Mouse (Mus musculus): ENCODE data around the gene Nsd1. TPM values are rescaled to one million over a fixed set of nuclear protein-coding genes. Genes with fewer than 3 reads are reported as not detected.

The Nsd1 gene
- total RNA-seq, 2 experiments from 2014 or later = 51.8 to 51.9 TPM

- peak; percentile 85 to 87 for DNase-seq
Measured at GRCm38 (mm10) chr13:55329683-55330566, 120.3 kb downstream of the Nsd1 start, which contains the start of gene Mxd3. Mxd3 (minus strand) TSS chr13:55329823.

GRCm38 (mm10) chr13:55330567-55331400, 121.2 kb downstream of the Nsd1 start:
- no peak for DNase-seq

GRCm38 (mm10) chr13:55332331-55332730, 122.7 kb downstream of the Nsd1 start:
- no peak for DNase-seq

GRCm38 (mm10) chr13:55335701-55336100, 126.1 kb downstream of the Nsd1 start:
- DNase-seq = no peak

GRCm38 (mm10) chr13:55337341-55337975, 127.9 kb downstream of the Nsd1 start:
- no peak for DNase-seq

GRCm38 (mm10) chr13:55338131-55339054, 128.8 kb downstream of the Nsd1 start:
- DNase-seq = no peak

GRCm38 (mm10) chr13:55339259-55339658, 129.7 kb downstream of the Nsd1 start:
- DNase-seq = no peak

- no peak for DNase-seq
Measured at GRCm38 (mm10) chr13:55342469-55342868, 132.9 kb downstream of the Nsd1 start.

- no peak for DNase-seq
Measured at GRCm38 (mm10) chr13:55344286-55344685, 134.7 kb downstream of the Nsd1 start.

- DNase-seq = no peak
Measured at GRCm38 (mm10) chr13:55346745-55347144, 137.2 kb downstream of the Nsd1 start.

- no peak for DNase-seq
Measured at GRCm38 (mm10) chr13:55361145-55361544, 151.6 kb downstream of the Nsd1 start.

- no peak for DNase-seq
Measured at GRCm38 (mm10) chr13:55361974-55362452, 152.4 kb downstream of the Nsd1 start.

GRCm38 (mm10) chr13:55362453-55363060, 153.0 kb downstream of the Nsd1 start, which contains the start of gene Lman2:
Lman2 (minus strand) TSS chr13:55362783.
- DNase-seq = peak; percentile 97 to 99

Other genes with a start within 250 kb of the Nsd1 start
- under 1 TPM; 0.57 to 0.67 TPM for gene Hk3, start 188.4 kb upstream of the Nsd1 start, total RNA-seq (2021)
- 10 to 100 TPM; 16.7 to 17.0 TPM for gene Uimc1, start 109.5 kb upstream of the Nsd1 start, total RNA-seq (2021)
- gene Zfp346, start 104.5 kb upstream of the Nsd1 start, total RNA-seq (2021) = 10 to 100 TPM; 16.6 to 18.0 TPM
- gene Gm17617, start 76.2 kb upstream of the Nsd1 start, total RNA-seq (2021) = not detected
- under 1 TPM; 0.28 to 0.30 TPM for gene Fgfr4, start 57.1 kb upstream of the Nsd1 start, total RNA-seq (2021)
- gene Prelid1, start 110.7 kb downstream of the Nsd1 start, total RNA-seq (2021) = 10 to 100 TPM; 40.4 to 47.3 TPM
- gene Rab24, start 112.2 kb downstream of the Nsd1 start, total RNA-seq (2021) = 10 to 100 TPM; 35.2 to 38.0 TPM
- gene Mxd3, start 120.0 kb downstream of the Nsd1 start, total RNA-seq (2021) = under 1 TPM; 0.21 to 0.37 TPM
- gene Lman2, start 153.0 kb downstream of the Nsd1 start, total RNA-seq (2021) = 10 to 100 TPM; 46.7 to 51.6 TPM
- 1 to 10 TPM in 1 of 2 experiments, under 1 TPM in 1; 0.57 to 1.5 TPM for gene Rgs14, start 159.9 kb downstream of the Nsd1 start, total RNA-seq (2021)
- gene Slc34a1, start 188.4 kb downstream of the Nsd1 start, total RNA-seq (2021) = not detected
- not detected for gene Pfn3, start 205.4 kb downstream of the Nsd1 start, total RNA-seq (2021)
- gene F12, start 217.0 kb downstream of the Nsd1 start, total RNA-seq (2021) = not detected
- gene Grk6, start 235.3 kb downstream of the Nsd1 start, total RNA-seq (2021) = 10 to 100 TPM; 13.9 to 17.1 TPM